Mouse (Mus musculus) lung, embryonic 14.5 days (tissue): ENCODE measurements at regions not wholly inside any gene's neighbourhood (a gene's known extent, or its start where the extent isn't known, plus 50 kb on each side); places are given as distances from the start of the nearest gene placed in this dataset.

Experiments
- ATAC-seq: fragments of 200-750 bp; cut with Nextera tagmentation; 2 replicates; pipeline ENCODE4 v1.8.0; 2017; ENCODE audit warnings: mild to moderate bottlenecking, moderate TSS enrichment, moderate library complexity; ENCODE audit not compliant: insufficient read depth
- DNase-seq: peaks from one replicate; pipeline ENCODE4 v3.0.0-alpha.2; 2015
- H3K27ac ChIP-seq: fragments of 300-500 bp; sonication (generic); 2 replicates; pipeline ENCODE4 v1.5.1; 2014; ENCODE audit warnings: low read depth, mild to moderate bottlenecking, moderate library complexity
- H3K27me3 ChIP-seq: fragments of 300-500 bp; sonication (generic); 2 replicates; pipeline ENCODE4 v1.6.1; 2014; ENCODE audit warnings: low read length, control low read depth; ENCODE audit not compliant: insufficient read depth
- H3K36me3 ChIP-seq: fragments of 300-500 bp; sonication (generic); 2 replicates; pipeline ENCODE4 v1.6.1; 2014; ENCODE audit warnings: control low read depth; ENCODE audit not compliant: insufficient read depth
- H3K4me1 ChIP-seq: fragments of 300-500 bp; sonication (generic); 2 replicates; pipeline ENCODE4 v1.6.1; 2014; ENCODE audit warnings: antibody characterized with exemption, control low read depth; ENCODE audit not compliant: insufficient read depth
- H3K4me2 ChIP-seq: fragments of 300-500 bp; sonication (generic); 2 replicates; pipeline ENCODE4 v1.6.1; 2014; ENCODE audit warnings: mild to moderate bottlenecking
- H3K4me3 ChIP-seq: fragments of 300-500 bp; sonication (generic); 2 replicates; pipeline ENCODE4 v1.5.1; 2014; ENCODE audit warnings: low read depth, low read length
- H3K9ac ChIP-seq: fragments of 300-500 bp; sonication (generic); 2 replicates; pipeline ENCODE4 v1.6.1; 2014
- H3K9me3 ChIP-seq: fragments of 300-500 bp; sonication (generic); 2 replicates; pipeline ENCODE4 v1.6.1; 2016; ENCODE audit warnings: low read depth, low read length, control low read depth
- CTCF ChIP-seq: IDR thresholded peaks from 2 replicates; pipeline ENCODE4 v1.5.1; 2016; ENCODE audit warnings: antibody characterized with exemption, low read depth
- WGBS: fragments of 180-500 bp; shearing (Covaris S2); extraction: QIAGEN DNeasy Blood & Tissue Kit; methylation state at CpG from one replicate; pipeline ENCODE4 v1.1.7; 2014; 5-methylcytosine and 5-hydroxymethylcytosine counted together

GRCm38 (mm10) chr14:15061966-15062860 lies 259.0 kb downstream of the Nek10 start:
- TF ChIP-seq CTCF: no peak
- no peaks in the 10 kb centered on the region for H3K27me3 ChIP-seq
- no peak overlapping the region for H3K27ac ChIP-seq
- 46% methylated on average over 5 of the region's 5 CpGs for WGBS
- H3K4me3 ChIP-seq: no peak overlapping the region
- no peaks in the 10 kb centered on the region for H3K9me3 ChIP-seq
- DNase-seq: no peak
- no peaks in the 10 kb centered on the region for H3K4me1 ChIP-seq
- H3K36me3 ChIP-seq: no peaks in the 10 kb centered on the region
- no peak overlapping the region for H3K9ac ChIP-seq
- no peak overlapping the region for H3K4me2 ChIP-seq
- ATAC-seq: no peak; the same call in 1 of the 2 replicates

- peak; percentile 25 for DNase-seq
- Histone ChIP-seq H3K9ac (no peak overlapping the region), H3K4me2 (no peak overlapping the region), H3K36me3 (no peaks in the 10 kb centered on the region), H3K27me3 (no peaks in the 10 kb centered on the region), H3K27ac (no peak overlapping the region), H3K9me3 (no peaks in the 10 kb centered on the region), H3K4me3 (no peak overlapping the region), H3K4me1 (no peaks in the 10 kb centered on the region)
- peak; percentile 69; the same call in 1 of the 2 replicates for ATAC-seq
- 53% methylated on average over 4 of the region's 4 CpGs for WGBS
- TF ChIP-seq CTCF: no peak
Measured at GRCm38 (mm10) chr14:15062861-15063418, 259.7 kb downstream of the Nek10 start.

- H3K27ac ChIP-seq: no peak overlapping the region
- H3K9ac ChIP-seq: no peak overlapping the region
- WGBS: 54% methylated on average over 5 of the region's 5 CpGs
- ATAC-seq (no peak; the same call in 1 of the 2 replicates), DNase-seq (peak; percentile 39)
- no peaks in the 10 kb centered on the region for H3K36me3 ChIP-seq
- TF ChIP-seq CTCF: no peak
- no peak overlapping the region for H3K4me3 ChIP-seq
- no peaks in the 10 kb centered on the region for H3K4me1 ChIP-seq
- H3K27me3 ChIP-seq: no peaks in the 10 kb centered on the region
- no peaks in the 10 kb centered on the region for H3K9me3 ChIP-seq
- no peak overlapping the region for H3K4me2 ChIP-seq
Measured at GRCm38 (mm10) chr14:15064991-15065525, 261.8 kb downstream of the Nek10 start.

- no peaks in the 10 kb centered on the region for H3K27me3 ChIP-seq
- H3K4me1 ChIP-seq: no peaks in the 10 kb centered on the region
- H3K36me3 ChIP-seq: no peaks in the 10 kb centered on the region
- no peaks in the 10 kb centered on the region for H3K9me3 ChIP-seq
- no peak overlapping the region for H3K27ac ChIP-seq
- DNase-seq: peak; percentile 26
- WGBS: 23% methylated on average over 3 of the region's 3 CpGs
- no peak overlapping the region for H3K4me3 ChIP-seq
- ATAC-seq: peak; percentile 65; the same call in 1 of the 2 replicates
- no peak overlapping the region for H3K9ac ChIP-seq
- no peak overlapping the region for H3K4me2 ChIP-seq
- no peak for TF ChIP-seq CTCF
Measured at GRCm38 (mm10) chr14:15075877-15076276, 272.7 kb downstream of the Nek10 start.

- Histone ChIP-seq H3K27ac (no peak overlapping the region), H3K36me3 (no peaks in the 10 kb centered on the region), H3K9ac (no peak overlapping the region), H3K4me2 (no peak overlapping the region), H3K4me3 (no peak overlapping the region), H3K4me1 (no peaks in the 10 kb centered on the region), H3K27me3 (no peaks in the 10 kb centered on the region), H3K9me3 (no peaks in the 10 kb centered on the region)
- no peak for ATAC-seq
- 76% methylated on average over 2 of the region's 2 CpGs for WGBS
- TF ChIP-seq CTCF: no peak
- DNase-seq: no peak
Measured at GRCm38 (mm10) chr14:15082889-15083288, 279.7 kb downstream of the Nek10 start.

- no peaks in the 10 kb centered on the region for H3K9me3 ChIP-seq
- H3K4me3 ChIP-seq: no peak overlapping the region
- ATAC-seq: no peak
- no peak overlapping the region for H3K9ac ChIP-seq
- no peak overlapping the region for H3K4me2 ChIP-seq
- no peaks in the 10 kb centered on the region for H3K36me3 ChIP-seq
- H3K4me1 ChIP-seq: no peaks in the 10 kb centered on the region
- H3K27me3 ChIP-seq: no peaks in the 10 kb centered on the region
- H3K27ac ChIP-seq: no peak overlapping the region
- WGBS: 46% methylated on average over 1 of the region's 1 CpGs
- DNase-seq: no peak
- TF ChIP-seq CTCF: no peak
Measured at GRCm38 (mm10) chr14:15083812-15084211, 280.6 kb downstream of the Nek10 start.

GRCm38 (mm10) chr14:15087061-15087460 lies 283.8 kb downstream of the Nek10 start:
- H3K27me3 ChIP-seq: no peaks in the 10 kb centered on the region
- no peaks in the 10 kb centered on the region for H3K36me3 ChIP-seq
- ATAC-seq: no peak
- no peak for DNase-seq
- no peak overlapping the region for H3K4me3 ChIP-seq
- WGBS: 57% methylated on average over 5 of the region's 5 CpGs
- H3K4me1 ChIP-seq: no peaks in the 10 kb centered on the region
- H3K9ac ChIP-seq: no peak overlapping the region
- H3K9me3 ChIP-seq: no peaks in the 10 kb centered on the region
- no peak overlapping the region for H3K4me2 ChIP-seq
- no peak for TF ChIP-seq CTCF
- H3K27ac ChIP-seq: no peak overlapping the region
